Mouse (Mus musculus) ovary, postnatal 10 days (tissue): ENCODE measurements around the gene Sncg.

Source experiments
- DNase-seq: peaks from one replicate; pipeline ENCODE4 v3.0.0; 2022; ENCODE audit warnings: low spot score

Sncg gene

GRCm38 (mm10) chr14:34339446-34339845 is 35.1 kb downstream of the Sncg start:
- DNase-seq, result no peak

DNA sequence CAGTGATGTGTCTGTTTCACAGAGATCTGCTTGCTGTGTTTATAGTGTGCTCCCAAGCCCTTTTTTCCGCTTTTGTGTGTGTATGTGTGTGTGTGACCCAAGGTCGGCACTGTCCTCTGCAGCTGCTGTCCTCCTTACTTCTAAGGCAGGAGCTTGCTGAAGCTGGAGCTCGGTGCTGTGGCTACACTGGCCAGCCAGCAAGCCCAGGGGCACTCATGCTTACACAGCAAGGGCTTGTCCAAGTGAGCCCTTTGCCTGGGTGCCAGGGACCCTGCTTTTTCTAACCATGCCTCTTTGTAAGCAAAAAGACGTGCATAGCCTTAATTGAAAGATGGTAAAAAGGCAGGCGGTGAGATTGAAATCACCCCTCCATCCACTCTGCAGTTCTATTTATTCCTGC is 42.1 kb downstream of the Sncg start:
- DNase-seq, result no peak

GRCm38 (mm10) chr14:34331886-34332285 is 42.7 kb downstream of the Sncg start:
- no peak for DNase-seq

DNA sequence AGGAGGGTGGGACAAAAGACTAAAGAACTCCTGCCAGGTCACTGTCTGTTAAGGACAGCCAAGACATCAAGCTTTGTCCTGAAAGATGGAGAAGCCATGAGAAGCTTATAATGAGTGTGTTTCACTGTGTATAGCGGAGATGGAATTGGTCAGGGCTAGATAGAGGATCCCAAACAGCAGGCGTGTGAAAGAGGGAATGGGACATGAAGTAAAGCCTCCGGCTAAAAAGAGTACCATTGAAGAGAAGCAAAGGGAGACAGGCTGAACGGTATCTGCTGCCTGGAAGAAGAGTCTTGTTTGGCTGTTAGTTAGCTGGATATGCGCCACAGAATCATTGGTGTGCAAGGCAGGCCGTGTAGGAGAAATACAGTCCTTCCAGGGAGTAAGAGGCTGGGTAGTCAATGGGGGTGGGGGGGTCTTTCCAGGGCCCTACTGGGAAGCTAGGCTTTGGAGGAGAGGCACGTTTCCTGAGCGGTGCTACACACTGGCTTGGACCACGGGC is 43.9 kb downstream of the Sncg start:
- no peak for DNase-seq

- no peak for DNase-seq
Observed at GRCm38 (mm10) chr14:34327618-34328017, 47.0 kb downstream of the Sncg start.

DNA sequence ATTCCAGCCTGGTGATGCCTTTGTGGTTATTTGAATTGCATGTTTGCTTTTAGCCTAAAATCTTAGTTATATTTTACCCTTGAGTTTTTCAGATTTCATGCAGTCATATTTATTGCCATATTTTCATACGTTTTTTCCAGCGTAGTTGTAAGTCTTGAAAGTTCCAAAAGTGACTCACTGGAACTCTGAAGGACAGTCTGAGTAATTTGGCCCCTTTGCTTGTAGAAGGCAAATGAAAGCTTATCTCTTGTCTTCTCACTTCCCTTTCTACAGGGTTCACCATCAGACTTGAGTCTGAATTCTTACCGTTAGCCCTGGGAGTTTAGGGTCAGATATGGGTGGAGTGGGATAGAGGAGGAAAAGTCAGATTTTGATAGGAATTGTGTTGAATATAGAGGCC is 48.0 kb downstream of the Sncg start:
- no peak for DNase-seq

DNA sequence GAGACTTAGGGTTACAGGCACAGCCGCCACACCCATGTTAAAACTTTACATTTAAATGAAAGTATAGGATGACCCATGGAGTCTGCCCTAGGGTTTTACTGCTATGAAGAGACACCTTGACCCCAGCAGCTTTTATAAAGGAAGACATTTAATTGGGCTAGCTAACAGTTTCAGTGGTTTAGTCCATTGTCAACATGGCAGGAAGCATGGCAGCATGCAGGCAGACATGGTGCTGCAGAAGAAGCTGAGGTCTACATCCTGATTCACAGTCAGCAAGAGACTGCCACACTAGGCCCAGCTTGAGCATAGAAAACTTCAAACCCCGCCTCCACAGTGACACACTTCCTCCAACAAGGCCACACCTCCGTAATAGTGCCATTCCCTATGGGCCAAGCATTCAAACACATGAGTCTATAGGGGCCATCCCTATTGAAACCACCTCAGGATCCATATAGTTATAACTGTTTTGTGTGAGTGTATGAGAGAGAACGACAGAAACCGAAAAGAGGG is 51.0 kb downstream of the Sncg start:
- DNase-seq, result no peak
